Mouse (Mus musculus): Measurements from ENCODE around the gene Phf3.
"Not testable (repeated sequence)": the region's sequence is repeated elsewhere in the genome, so short reads cannot be mapped to it uniquely, and the experiment has no call there.

The Phf3 gene

GRCm38 (mm10) chr1:30771772-30772171 is 101.9 kb downstream of the Phf3 start:
- DNase-seq (ENCODE audit: low spot score in 2 of 2) = no peak

GRCm38 (mm10) chr1:30770599-30770998 is 103.1 kb downstream of the Phf3 start:
- DNase-seq (ENCODE audit: low spot score in 2 of 2) = not testable (repeated sequence)

GRCm38 (mm10) chr1:30756794-30757193 is 116.9 kb downstream of the Phf3 start:
- DNase-seq (ENCODE audit: low spot score in 2 of 2) = no peak

GRCm38 (mm10) chr1:30755453-30756224 is 118.1 kb downstream of the Phf3 start:
- DNase-seq (ENCODE audit: low spot score in 2 of 2) = no peak

Measured in frontal cortex, postnatal 10 days (tissue).